Mouse (Mus musculus) kidney, adult 8-10 months (tissue): ENCODE measurements at regions not wholly inside any gene's neighbourhood (a gene's known extent, or its start where the extent isn't known, plus 50 kb on each side); places are given as distances from the start of the nearest gene placed in this dataset.
A peak's percentile ranks its signal among the peaks of the same experiment; 100 is the strongest.

Experiments used
- DNase-seq, 2 experiments: peaks; one replicate each; pipeline ENCODE4 v3.0.0; 2022

GRCm38 (mm10) chr11:17630172-17630553 lies 323.5 kb downstream of the Etaa1 start:
- DNase-seq = no peak

- DNase-seq = no peak
Observed at GRCm38 (mm10) chr11:17637158-17637557, 316.5 kb downstream of the Etaa1 start.

GRCm38 (mm10) chr11:17639922-17640321 lies 313.8 kb downstream of the Etaa1 start:
- DNase-seq = no peak

- no peak for DNase-seq
Observed at GRCm38 (mm10) chr11:17647441-17647840, 306.2 kb downstream of the Etaa1 start.

- DNase-seq = no peak
Observed at GRCm38 (mm10) chr11:17651389-17652156, 302.1 kb downstream of the Etaa1 start.

GRCm38 (mm10) chr11:17655840-17656239 lies 297.8 kb downstream of the Etaa1 start:
- DNase-seq = no peak

- DNase-seq = peak in 1 of 2 experiments; percentile 2
Observed at GRCm38 (mm10) chr11:17657720-17658119, 296.0 kb downstream of the Etaa1 start.

- no peak for DNase-seq
Observed at GRCm38 (mm10) chr11:17658289-17658688, 295.4 kb downstream of the Etaa1 start.

- DNase-seq = no peak
Observed at GRCm38 (mm10) chr11:17658717-17659116, 295.0 kb downstream of the Etaa1 start.

GRCm38 (mm10) chr11:17663893-17664292 lies 289.8 kb downstream of the Etaa1 start:
- DNase-seq = no peak

GRCm38 (mm10) chr11:17665624-17666552 lies 287.8 kb downstream of the Etaa1 start:
- no peak for DNase-seq

GRCm38 (mm10) chr11:17680998-17681397 lies 272.7 kb downstream of the Etaa1 start:
- DNase-seq = no peak

- DNase-seq = peak; percentile 14 to 17
Observed at GRCm38 (mm10) chr11:17685711-17686113, 268.0 kb downstream of the Etaa1 start.

- no peak for DNase-seq
Observed at GRCm38 (mm10) chr11:17686806-17687205, 266.9 kb downstream of the Etaa1 start.

- peak in 1 of 2 experiments; percentile 2 for DNase-seq
Observed at GRCm38 (mm10) chr11:17694145-17694544, 259.5 kb downstream of the Etaa1 start.

GRCm38 (mm10) chr11:17708769-17709168 lies 244.9 kb downstream of the Etaa1 start:
- DNase-seq = no peak

- DNase-seq = no peak
Observed at GRCm38 (mm10) chr11:17722051-17722450, 231.6 kb downstream of the Etaa1 start.

- peak; percentile 1 to 6 for DNase-seq
Observed at GRCm38 (mm10) chr11:17727258-17728034, 226.2 kb downstream of the Etaa1 start.

- no peak for DNase-seq
Observed at GRCm38 (mm10) chr11:17733075-17733474, 220.6 kb downstream of the Etaa1 start.

- DNase-seq = no peak
Observed at GRCm38 (mm10) chr11:17734519-17734918, 219.2 kb downstream of the Etaa1 start.

- no peak for DNase-seq
Observed at GRCm38 (mm10) chr11:17738879-17739278, 214.8 kb downstream of the Etaa1 start.

GRCm38 (mm10) chr11:17743821-17744220 lies 209.9 kb downstream of the Etaa1 start:
- no peak for DNase-seq

- DNase-seq = no peak
Observed at GRCm38 (mm10) chr11:17750345-17750744, 203.3 kb downstream of the Etaa1 start.
